Mouse (Mus musculus): ENCODE measurements around the gene Dpp3. TPM values are rescaled to one million over a fixed set of nuclear protein-coding genes. Genes with fewer than 3 reads are reported as not detected.
"Not testable (repeated sequence)": the region's sequence is repeated elsewhere in the genome, so short reads cannot be mapped to it uniquely, and the experiment has no call there.

The Dpp3 gene
- total RNA-seq, 2 experiments from 2014 or later, result 41.0 to 43.5 TPM

DNA sequence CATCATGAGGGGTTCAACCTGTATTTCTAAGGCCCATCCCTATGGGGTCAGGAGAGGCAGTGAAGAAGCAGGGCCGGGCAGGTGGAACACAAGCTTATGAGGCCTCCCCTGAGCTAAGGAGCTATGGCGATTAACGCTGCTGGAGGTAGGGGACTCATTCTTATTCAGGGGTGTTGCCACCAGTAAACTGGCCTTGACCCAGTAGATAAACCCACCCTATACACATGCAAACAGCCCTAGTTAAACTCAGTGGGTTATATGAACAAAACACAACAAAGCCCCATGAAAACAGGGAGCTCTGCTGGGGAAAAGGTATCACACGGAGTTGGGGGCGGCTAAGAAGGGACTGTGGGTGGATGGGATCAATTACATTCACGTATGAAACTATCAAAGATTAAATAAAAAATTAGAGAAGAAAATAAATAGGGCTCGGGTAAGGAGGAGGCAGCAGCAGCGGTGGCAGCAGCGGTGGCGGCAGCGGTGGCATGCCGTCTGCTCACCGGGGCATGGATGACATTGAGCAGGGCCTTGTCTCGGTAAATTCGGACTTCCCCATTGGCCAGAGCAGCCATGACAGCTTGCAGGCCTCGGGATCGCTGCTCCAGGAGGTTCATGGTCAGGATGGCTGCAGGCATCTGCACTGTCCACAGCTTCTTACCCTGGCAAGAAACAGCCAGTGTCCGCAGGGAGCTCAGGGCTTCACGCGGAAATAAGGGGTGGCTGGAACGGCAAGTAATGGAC lies 31.1 kb downstream of the Dpp3 start:
- no peak for DNase-seq (ENCODE audit: extremely low spot score in 1 of 2, low spot score in 1 of 2)

DNA sequence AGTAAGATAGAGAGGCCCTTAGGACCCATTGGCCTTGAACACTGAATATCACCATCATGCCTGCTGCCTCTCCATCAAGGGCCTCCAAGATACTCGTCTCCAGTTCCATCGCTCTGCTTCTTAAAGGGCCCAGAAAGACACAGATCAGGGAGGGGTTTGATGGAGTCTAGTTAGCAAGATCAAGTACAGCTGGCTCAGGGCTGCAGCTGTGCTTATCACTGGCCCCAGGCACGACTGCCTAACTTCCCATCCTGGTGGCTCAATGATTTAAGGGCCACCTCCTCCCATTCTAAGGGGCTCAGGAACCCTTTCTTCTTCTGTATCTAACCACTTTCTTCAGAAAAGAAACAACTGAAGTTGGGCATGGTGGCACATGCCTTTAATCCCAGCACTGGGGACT lies 36.3 kb downstream of the Dpp3 start:
- no peak for DNase-seq (ENCODE audit: extremely low spot score in 1 of 2, low spot score in 1 of 2)

DNA sequence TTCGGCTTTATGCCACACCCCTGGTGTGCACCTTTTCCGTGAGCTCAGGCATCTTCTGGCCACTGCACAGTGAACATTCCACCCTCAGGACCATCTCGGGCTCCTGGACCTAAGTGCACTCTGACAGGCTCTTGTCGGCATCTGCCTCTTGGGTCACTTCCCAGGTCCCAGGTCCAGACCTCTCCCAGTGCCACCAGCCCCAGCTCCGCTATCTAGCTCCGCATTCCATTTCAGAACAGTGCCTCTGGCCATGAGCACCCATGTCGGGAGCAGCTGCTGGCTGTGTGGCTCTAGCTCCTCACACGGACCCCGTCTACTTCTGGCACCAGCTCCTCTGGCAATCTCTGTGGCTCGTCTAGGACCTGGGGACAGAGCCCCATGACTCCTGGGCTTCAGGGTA lies 38.3 kb downstream of the Dpp3 start:
- no peak for DNase-seq (ENCODE audit: extremely low spot score in 1 of 2, low spot score in 1 of 2)

DNA sequence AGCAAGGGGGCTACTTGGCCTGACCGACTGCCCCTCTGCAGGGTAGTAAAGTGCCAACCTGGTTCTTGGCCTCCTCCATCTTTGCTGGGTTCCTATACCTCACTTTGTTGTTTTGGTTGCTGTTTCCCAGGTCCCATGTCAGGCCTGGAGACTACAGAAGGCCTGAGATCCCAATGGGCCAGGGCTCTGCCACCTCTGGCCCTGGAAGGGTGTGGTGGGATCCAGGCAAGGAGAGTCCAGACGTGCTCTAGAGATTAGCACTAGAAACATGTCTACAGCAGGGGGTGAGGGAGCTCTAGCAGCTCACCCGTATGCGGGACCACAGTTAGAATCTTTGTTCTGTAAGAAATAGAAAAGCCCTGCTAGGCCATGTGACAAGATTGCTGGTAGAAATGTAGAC lies 44.1 kb downstream of the Dpp3 start:
- DNase-seq (ENCODE audit: extremely low spot score in 1 of 2, low spot score in 1 of 2), result no peak

DNA sequence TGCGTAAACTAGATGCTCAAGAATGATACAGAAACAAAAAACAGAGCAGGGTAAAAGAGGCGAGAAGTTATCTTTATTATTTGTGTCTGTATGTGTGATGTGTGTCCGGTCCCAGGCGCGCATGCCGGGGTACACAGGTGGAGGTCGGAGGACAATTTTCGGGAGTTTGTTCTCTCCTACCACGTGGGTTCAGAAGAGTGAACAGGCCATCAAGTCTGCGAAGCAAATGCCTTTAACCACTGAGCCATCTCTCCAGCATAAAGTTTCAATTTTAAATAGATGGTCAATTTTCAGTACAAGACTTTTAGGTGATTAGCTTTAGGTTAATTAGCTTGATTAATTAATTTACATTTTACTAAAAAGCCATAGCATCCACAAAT lies 48.8 kb downstream of the Dpp3 start:
- no peak for DNase-seq (ENCODE audit: extremely low spot score in 1 of 2, low spot score in 1 of 2)

DNA sequence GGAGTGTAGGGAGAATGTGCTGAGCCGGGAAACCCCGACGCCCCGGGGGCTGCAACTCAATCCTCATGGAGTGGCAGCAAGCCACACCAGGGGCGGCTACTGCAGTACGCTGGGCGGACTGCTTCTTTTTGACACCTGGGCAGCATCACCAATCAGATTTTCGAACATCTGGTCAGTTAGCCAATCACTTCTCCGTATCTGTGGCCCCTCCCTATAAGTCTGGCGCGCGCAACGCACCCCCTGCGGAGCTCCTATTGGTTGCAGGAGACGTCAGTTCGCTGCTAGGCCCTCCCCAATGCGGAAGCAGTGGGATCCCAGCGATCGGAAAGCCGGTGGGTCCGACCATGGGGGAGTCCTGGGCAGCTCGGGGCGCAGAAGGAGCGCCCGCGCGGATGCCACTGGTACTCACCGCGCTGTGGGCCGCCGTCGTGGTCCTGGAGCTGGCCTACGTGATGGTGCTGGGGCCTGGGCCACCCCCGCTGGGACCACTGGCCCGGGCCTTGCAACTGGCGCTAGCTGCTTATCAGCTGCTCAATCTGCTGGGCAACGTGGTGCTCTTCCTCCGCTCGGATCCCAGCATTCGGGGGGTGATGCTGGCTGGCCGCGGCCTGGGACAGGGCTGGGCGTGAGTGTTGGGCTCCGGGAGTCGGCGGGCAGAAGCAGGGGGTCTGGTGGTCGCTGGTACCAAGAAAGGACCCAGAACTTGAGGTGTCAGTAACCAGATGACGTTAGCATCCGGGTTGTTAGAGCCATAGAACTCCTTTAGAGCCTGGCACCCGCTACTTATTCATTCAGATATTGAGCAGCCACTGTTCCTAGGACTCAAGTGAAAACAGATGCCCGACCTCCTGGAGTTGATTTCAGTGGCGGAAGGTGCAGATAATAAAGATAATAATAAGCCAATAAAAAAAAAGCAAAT lies 49.4 kb downstream of the Dpp3 start, which contains the start of gene Zdhhc24:
Gene Zdhhc24, plus strand, starts transcription at position 264 of the 919 bp plus-strand sequence.
- peak; percentile 97 for DNase-seq (ENCODE audit: extremely low spot score in 1 of 2, low spot score in 1 of 2)

DNA sequence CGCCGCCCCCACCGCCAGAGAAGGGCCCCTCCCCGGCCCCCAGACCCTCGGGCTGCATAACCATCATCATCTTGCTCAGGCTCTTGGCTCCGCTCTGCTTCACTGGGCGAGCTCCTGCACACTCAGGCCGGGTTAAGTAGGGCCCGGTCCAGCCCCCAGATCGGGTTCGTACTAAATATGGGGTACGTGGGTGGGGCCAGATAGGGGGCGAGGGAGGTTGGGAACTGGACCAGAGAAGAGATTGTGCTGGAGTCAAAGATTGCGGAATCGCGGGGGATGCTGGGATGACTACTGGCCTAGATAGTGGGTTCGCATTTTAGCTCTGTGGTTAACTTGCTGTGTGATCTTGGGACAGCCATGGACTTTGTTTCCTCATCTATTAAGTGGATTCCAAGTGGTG lies 50.3 kb downstream of the Dpp3 start, which contains the start of gene Actn3:
Gene Actn3, minus strand, starts transcription at position 125 of the 400 bp plus-strand sequence.
- DNase-seq (ENCODE audit: extremely low spot score in 1 of 2, low spot score in 1 of 2), result no peak

DNA sequence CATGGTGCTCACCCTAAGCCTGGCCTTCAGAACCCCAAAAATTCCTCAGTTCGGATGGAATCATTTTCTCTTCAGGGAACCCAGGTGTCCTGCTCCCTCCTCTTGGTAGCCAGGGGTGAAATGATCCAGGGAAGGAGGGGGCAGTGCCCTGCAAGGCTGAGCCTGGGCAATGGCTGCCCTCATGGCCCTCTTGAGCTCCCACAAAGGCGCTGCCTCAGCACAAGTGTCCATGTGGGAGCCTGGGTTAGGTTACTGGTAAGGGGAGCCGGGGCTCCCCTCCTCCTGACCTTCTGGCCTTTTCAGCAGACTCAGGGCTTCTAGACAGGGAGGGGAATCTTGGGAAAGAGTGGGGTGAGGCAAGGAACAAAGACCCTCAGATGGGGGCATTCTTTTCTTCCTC lies 51.3 kb downstream of the Dpp3 start:
- no peak for DNase-seq (ENCODE audit: extremely low spot score in 1 of 2, low spot score in 1 of 2)

DNA sequence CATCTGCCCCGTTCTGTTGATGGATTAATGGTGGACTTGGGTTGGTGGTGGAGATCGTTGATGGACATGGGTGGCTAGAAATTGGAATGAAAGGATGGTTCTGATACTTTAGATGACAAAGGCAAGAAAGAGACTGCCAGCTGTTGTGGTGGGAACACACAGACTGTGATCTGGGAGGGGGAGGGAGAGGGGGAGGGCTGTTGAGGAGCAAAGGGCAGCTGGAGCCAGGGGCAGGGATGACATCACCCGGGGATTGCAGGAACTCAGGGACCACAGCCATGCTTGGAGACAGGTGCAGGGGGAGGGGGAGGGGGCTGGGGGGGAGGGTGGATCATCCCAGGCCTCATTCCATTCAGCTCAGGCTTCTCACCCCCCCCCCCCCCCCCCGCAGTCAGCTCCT lies 51.8 kb downstream of the Dpp3 start:
- DNase-seq (ENCODE audit: extremely low spot score in 1 of 2, low spot score in 1 of 2), result no peak

DNA sequence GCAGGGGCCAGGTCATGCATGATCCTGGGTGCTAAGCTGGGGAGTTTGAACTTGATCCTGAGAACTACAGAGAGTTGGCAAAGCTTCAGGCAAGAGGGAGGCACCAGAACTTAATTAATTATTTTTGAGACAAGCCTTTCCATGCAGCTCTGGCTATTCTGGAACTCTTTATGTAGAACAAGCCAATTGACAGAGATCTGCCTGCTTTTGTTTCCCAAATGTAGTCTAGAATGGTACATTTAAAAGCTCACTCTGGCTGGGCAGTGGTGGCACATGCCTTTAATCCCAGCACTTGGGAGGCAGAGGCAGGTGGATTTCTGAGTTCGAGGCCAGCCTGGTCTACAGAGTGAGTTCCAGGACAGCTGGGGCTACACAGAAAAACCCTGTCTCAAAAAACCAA lies 53.5 kb downstream of the Dpp3 start:
- not testable (repeated sequence) for DNase-seq (ENCODE audit: extremely low spot score in 1 of 2, low spot score in 1 of 2)

DNA sequence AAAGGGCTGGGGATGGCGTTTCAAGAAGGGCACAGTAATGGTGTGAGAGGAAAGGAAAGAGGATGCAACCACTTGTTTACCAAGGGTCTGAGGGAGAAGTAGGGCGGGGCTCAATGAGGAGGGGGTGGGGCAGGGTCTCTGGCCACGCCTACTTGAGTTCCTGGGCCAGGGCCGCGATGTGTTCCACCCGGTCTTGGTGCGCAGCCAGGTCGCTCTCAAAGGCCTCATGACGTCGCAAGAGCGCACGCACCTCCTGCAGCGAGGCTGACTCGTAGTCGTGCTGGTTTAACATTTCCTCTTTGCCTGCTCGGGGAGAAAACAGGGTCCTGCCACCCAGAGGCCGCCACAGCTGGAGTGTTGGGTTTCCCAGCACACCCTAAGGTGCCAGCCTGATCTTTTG lies 62.9 kb downstream of the Dpp3 start:
- DNase-seq (ENCODE audit: extremely low spot score in 1 of 2, low spot score in 1 of 2), result no peak

DNA sequence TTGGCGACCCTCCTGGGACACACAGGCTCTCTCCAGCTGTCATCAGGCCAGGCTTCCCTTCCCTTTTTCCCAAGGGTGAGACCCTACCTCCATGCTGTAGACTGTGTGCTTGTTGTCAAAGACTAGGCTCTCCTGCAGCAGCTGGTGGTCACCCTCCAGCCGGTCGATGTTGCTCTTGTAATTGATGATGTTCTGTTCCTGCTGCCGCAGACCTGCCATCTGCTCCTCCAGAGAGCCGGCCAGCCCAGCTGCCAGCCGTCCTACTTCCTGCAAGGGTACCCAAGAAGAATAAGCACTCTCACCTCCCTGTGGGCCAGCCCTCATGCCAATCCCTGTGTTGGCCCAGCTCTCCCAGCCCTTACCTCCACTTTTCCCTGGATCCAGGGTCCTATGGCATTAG lies 65.0 kb downstream of the Dpp3 start:
- DNase-seq (ENCODE audit: extremely low spot score in 1 of 2, low spot score in 1 of 2), result no peak

DNA sequence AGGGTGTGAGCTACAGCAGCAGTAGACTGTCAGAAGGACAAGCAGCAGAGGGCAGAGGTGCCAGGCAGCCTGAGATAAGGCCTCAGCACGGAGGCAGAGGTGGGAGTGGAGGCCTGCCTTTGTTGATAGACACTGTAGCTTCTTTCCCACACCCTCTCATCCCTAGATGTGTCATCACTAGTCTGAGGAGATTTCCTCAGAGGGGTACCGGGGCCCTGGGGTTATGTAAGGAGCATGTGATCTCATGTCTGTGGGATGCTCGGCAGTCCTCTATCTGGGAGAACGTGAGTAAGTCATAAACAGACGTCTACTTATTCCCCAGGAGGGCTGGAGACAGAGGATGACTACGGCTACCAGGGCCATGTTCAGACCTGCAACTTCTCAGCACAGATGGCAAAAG lies 69.0 kb downstream of the Dpp3 start:
- DNase-seq (ENCODE audit: extremely low spot score in 1 of 2, low spot score in 1 of 2), result no peak

Other genes starting within 250 kb of the Dpp3 start
- 1 to 10 TPM; 1.1 to 2.5 TPM for gene Gm960, start 229.6 kb downstream of the Dpp3 start, total RNA-seq (2021)
- 100 to 1,000 TPM; 615 to 659 TPM for gene Sptbn2, start 217.1 kb downstream of the Dpp3 start, total RNA-seq (2021)
- 10 to 100 TPM; 18.2 to 18.8 TPM for gene Rbm4b, start 171.8 kb downstream of the Dpp3 start, total RNA-seq (2021)
- gene Rbm4, start 134.4 kb downstream of the Dpp3 start, total RNA-seq (2021), result 10 to 100 TPM; 81.1 to 82.0 TPM
- gene Gm21992, start 116.7 kb downstream of the Dpp3 start, total RNA-seq (2021), result 10 to 100 TPM; 21.2 to 28.3 TPM
- 10 to 100 TPM; 53.0 to 53.9 TPM for gene Rbm14, start 116.7 kb downstream of the Dpp3 start, total RNA-seq (2021)
- gene Ccs, start 89.0 kb downstream of the Dpp3 start, total RNA-seq (2021), result 10 to 100 TPM; 30.6 to 37.8 TPM
- 1 to 10 TPM; 1.8 to 2.2 TPM for gene Ccdc87, start 88.9 kb downstream of the Dpp3 start, total RNA-seq (2021)
- gene Ctsf, start 73.2 kb downstream of the Dpp3 start, total RNA-seq (2021), result 100 to 1,000 TPM; 113 to 118 TPM
- under 1 TPM; 0.84 to 0.89 TPM for gene Actn3, start 50.4 kb downstream of the Dpp3 start, total RNA-seq (2021)
- gene Zdhhc24, start 49.6 kb downstream of the Dpp3 start, total RNA-seq (2021), result 10 to 100 TPM; 24.9 to 25.5 TPM
- gene Bbs1, start 21.7 kb downstream of the Dpp3 start, total RNA-seq (2021), result 10 to 100 TPM; 37.4 to 41.9 TPM
- gene Peli3, start 14.8 kb upstream of the Dpp3 start, total RNA-seq (2021), result 10 to 100 TPM; 20.2 to 20.9 TPM
- 10 to 100 TPM; 60.5 to 71.1 TPM for gene Mrpl11, start 33.9 kb upstream of the Dpp3 start, total RNA-seq (2021)
- 1 to 10 TPM; 5.7 to 6.6 TPM for gene Npas4, start 62.0 kb upstream of the Dpp3 start, total RNA-seq (2021)
- 10 to 100 TPM; 14.2 to 17.6 TPM for gene Slc29a2, start 95.6 kb upstream of the Dpp3 start, total RNA-seq (2021)
- gene B4gat1, start 110.5 kb upstream of the Dpp3 start, total RNA-seq (2021), result 100 to 1,000 TPM; 131 to 132 TPM
- gene AC124502.3, start 110.6 kb upstream of the Dpp3 start, total RNA-seq (2021), result 1 to 10 TPM; 5.0 to 5.3 TPM
- 10 to 100 TPM; 19.2 to 21.4 TPM for gene Brms1, start 113.1 kb upstream of the Dpp3 start, total RNA-seq (2021)
- gene Rin1, start 122.2 kb upstream of the Dpp3 start, total RNA-seq (2021), result 100 to 1,000 TPM; 109 to 114 TPM
- 1 to 10 TPM; 4.3 to 5.1 TPM for gene Cd248, start 139.8 kb upstream of the Dpp3 start, total RNA-seq (2021)
- gene Tmem151a, start 157.2 kb upstream of the Dpp3 start, total RNA-seq (2021), result 100 to 1,000 TPM; 131 to 138 TPM
- 10 to 100 TPM; 24.5 to 24.7 TPM for gene Yif1a, start 160.3 kb upstream of the Dpp3 start, total RNA-seq (2021)
- gene Cnih2, start 170.2 kb upstream of the Dpp3 start, total RNA-seq (2021), result 100 to 1,000 TPM; 754 to 774 TPM
- 100 to 1,000 TPM; 173 TPM for gene Rab1b, start 178.8 kb upstream of the Dpp3 start, total RNA-seq (2021)
- gene Klc2, start 190.3 kb upstream of the Dpp3 start, total RNA-seq (2021), result 100 to 1,000 TPM; 214 to 222 TPM

Data from layer of hippocampus, postnatal 25 days (tissue).